Mouse (Mus musculus): ENCODE results near the gene Olfr417. TPM values are rescaled to one million over a fixed set of nuclear protein-coding genes. Genes with fewer than 3 reads are reported as not detected.

Olfr417 gene
- polyA plus RNA-seq, 1 experiment from 2014 or later: not detected

DNA sequence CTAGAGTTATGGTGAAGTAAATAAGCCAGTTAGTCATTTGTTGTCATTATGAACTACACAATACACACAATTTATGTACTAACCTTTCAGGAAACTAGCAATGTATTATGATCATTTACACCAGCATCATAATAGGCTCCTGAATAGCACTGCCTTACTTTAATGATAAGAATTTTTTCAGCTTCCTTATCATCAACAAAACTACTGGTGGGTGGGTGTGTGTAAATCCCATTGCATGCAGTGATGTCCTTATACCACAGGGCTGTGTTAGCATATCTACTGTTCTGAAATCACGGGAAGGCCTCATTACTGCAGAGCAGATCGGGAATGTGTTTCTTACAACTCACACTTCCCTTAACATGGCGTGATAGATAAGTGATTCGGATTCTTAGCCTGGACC, 58.0 kb downstream of the Olfr417 start:
- no peak overlapping the region for H3K4me2 ChIP-seq (replicated peaks; ENCODE audit: low read depth)
- 87% methylated on average over 4 of the region's 4 CpGs for WGBS
- TF ChIP-seq CTCF (IDR thresholded peaks at IDR 0.05; ENCODE audit: low read depth): no peak
- no peak overlapping the region for H3K4me3 ChIP-seq (ENCODE audit: low read depth, low read length)
- H3K36me3 ChIP-seq (ENCODE audit: control insufficient read depth, insufficient read depth): no peaks in the 10 kb centered on the region
- H3K9ac ChIP-seq (ENCODE audit: low read depth, low read length): no peak overlapping the region
- no peak for ATAC-seq
- H3K27ac ChIP-seq (ENCODE audit: low read depth, low read length): no peak overlapping the region
- H3K4me1 ChIP-seq (replicated peaks; ENCODE audit: control insufficient read depth, insufficient read depth, low read length): no peaks in the 10 kb centered on the region
- no peaks in the 10 kb centered on the region for H3K9me3 ChIP-seq (ENCODE audit: control insufficient read depth)
- H3K27me3 ChIP-seq (replicated peaks; ENCODE audit: control insufficient read depth, insufficient read depth, low read length): no peaks in the 10 kb centered on the region

DNA sequence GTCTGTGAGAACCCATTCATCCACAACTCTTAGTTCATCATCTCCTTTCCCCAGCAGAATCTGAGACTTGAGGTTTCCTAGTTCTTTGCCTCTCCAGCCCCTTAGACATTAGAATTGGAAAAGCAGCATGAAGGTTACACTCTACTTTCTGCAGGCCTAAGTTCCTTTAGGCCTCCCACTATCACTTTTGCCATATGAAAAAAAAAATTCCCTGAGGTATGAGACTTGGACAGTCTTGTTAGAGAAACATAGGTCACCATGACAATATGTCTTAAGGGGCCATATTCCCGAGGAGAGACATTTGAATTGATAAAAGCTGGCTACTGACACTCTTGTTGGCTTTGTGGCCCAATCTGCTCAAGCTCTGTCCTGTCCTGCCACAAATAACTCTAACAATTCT, 58.8 kb downstream of the Olfr417 start, which contains the start of gene Olfr414:
TSS of gene Olfr414 (plus strand) at position 301 of the 400 bp plus-strand sequence.
- no peak for ATAC-seq
- Histone ChIP-seq H3K4me1 (replicated peaks; ENCODE audit: control insufficient read depth, insufficient read depth, low read length) (no peaks in the 10 kb centered on the region), H3K36me3 (ENCODE audit: control insufficient read depth, insufficient read depth) (no peaks in the 10 kb centered on the region), H3K4me2 (replicated peaks; ENCODE audit: low read depth) (no peak within 1 kb of the TSS), H3K9ac (ENCODE audit: low read depth, low read length) (no peak within 1 kb of the TSS), H3K27me3 (replicated peaks; ENCODE audit: control insufficient read depth, insufficient read depth, low read length) (no peaks in the 10 kb centered on the region), H3K27ac (ENCODE audit: low read depth, low read length) (no peak within 1 kb of the TSS), H3K4me3 (ENCODE audit: low read depth, low read length) (no peak within 1 kb of the TSS), H3K9me3 (ENCODE audit: control insufficient read depth) (no peaks in the 10 kb centered on the region)
- 59% methylated on average over 1 of the region's 1 CpGs for WGBS
- TF ChIP-seq CTCF (IDR thresholded peaks at IDR 0.05; ENCODE audit: low read depth): no peak

Other genes with a start within 250 kb of the Olfr417 start
- not detected in 2 replicates for gene Olfr231, start 244.0 kb upstream of the Olfr417 start, polyA plus RNA-seq (2015; fragmentation: Nextera tagmentation; extraction: Ambion mirVana)
- gene Olfr424, start 233.6 kb upstream of the Olfr417 start, polyA plus RNA-seq (2015; fragmentation: Nextera tagmentation; extraction: Ambion mirVana): not detected in 2 replicates
- gene Olfr420, start 209.5 kb upstream of the Olfr417 start, polyA plus RNA-seq (2015; fragmentation: Nextera tagmentation; extraction: Ambion mirVana): not detected in 2 replicates
- gene Spta1, start 192.3 kb upstream of the Olfr417 start, polyA plus RNA-seq (2015; fragmentation: Nextera tagmentation; extraction: Ambion mirVana): 0.04 TPM in 1 of 2 replicates, not detected in the other
- gene Olfr419, start 113.1 kb upstream of the Olfr417 start, polyA plus RNA-seq (2015; fragmentation: Nextera tagmentation; extraction: Ambion mirVana): not detected in 2 replicates
- 71.5 and 126 TPM in 2 replicates for gene Mptx1, start 34.6 kb upstream of the Olfr417 start, polyA plus RNA-seq (2015; fragmentation: Nextera tagmentation; extraction: Ambion mirVana)
- not detected in 2 replicates for gene Olfr248, start 25.9 kb downstream of the Olfr417 start, polyA plus RNA-seq (2015; fragmentation: Nextera tagmentation; extraction: Ambion mirVana)
- not detected in 2 replicates for gene Olfr414, start 58.9 kb downstream of the Olfr417 start, polyA plus RNA-seq (2015; fragmentation: Nextera tagmentation; extraction: Ambion mirVana)
- gene Olfr220, start 77.0 kb downstream of the Olfr417 start, polyA plus RNA-seq (2015; fragmentation: Nextera tagmentation; extraction: Ambion mirVana): not detected in 2 replicates
- 0.25 and 0.30 TPM in 2 replicates for gene Fmn2, start 136.7 kb downstream of the Olfr417 start, polyA plus RNA-seq (2015; fragmentation: Nextera tagmentation; extraction: Ambion mirVana)

Measured in intestine, postnatal 0 days (tissue).